Mouse (Mus musculus): Measurements from ENCODE around the gene Gm3336.

The Gm3336 gene

GRCm38 (mm10) chr8:70747211-70747890, 29.0 kb downstream of the Gm3336 start:
- DNase-seq (ENCODE audit: low spot score), result no peak

GRCm38 (mm10) chr8:70748246-70749096, 30.1 kb downstream of the Gm3336 start:
- DNase-seq (ENCODE audit: low spot score), result no peak

GRCm38 (mm10) chr8:70749097-70749674, 30.8 kb downstream of the Gm3336 start:
- DNase-seq (ENCODE audit: low spot score), result no peak

- DNase-seq (ENCODE audit: low spot score), result no peak
These were observed 31.9 kb downstream of the Gm3336 start for GRCm38 (mm10) chr8:70750128-70750680.

- DNase-seq (ENCODE audit: low spot score), result peak; percentile 83
These were observed 33.8 kb downstream of the Gm3336 start for GRCm38 (mm10) chr8:70752000-70752764.

GRCm38 (mm10) chr8:70753151-70753550, 34.8 kb downstream of the Gm3336 start:
- peak; percentile 85 for DNase-seq (ENCODE audit: low spot score)

- DNase-seq (ENCODE audit: low spot score), result peak; percentile 98
These were observed 35.9 kb downstream of the Gm3336 start, which contains the start of gene Rab3a for GRCm38 (mm10) chr8:70754043-70754870. Gene Rab3a (plus strand): TSS chr8:70754679.

- DNase-seq (ENCODE audit: low spot score), result peak; percentile 86
These were observed 36.7 kb downstream of the Gm3336 start for GRCm38 (mm10) chr8:70754871-70755660.

GRCm38 (mm10) chr8:70755661-70756475, 37.5 kb downstream of the Gm3336 start:
- DNase-seq (ENCODE audit: low spot score), result peak; percentile 22

GRCm38 (mm10) chr8:70756476-70757040, 38.2 kb downstream of the Gm3336 start:
- peak; percentile 11 for DNase-seq (ENCODE audit: low spot score)

GRCm38 (mm10) chr8:70757523-70758307, 39.4 kb downstream of the Gm3336 start:
- DNase-seq (ENCODE audit: low spot score), result no peak

GRCm38 (mm10) chr8:70758308-70758615, 39.9 kb downstream of the Gm3336 start:
- no peak for DNase-seq (ENCODE audit: low spot score)

- DNase-seq (ENCODE audit: low spot score), result no peak
These were observed 40.5 kb downstream of the Gm3336 start for GRCm38 (mm10) chr8:70758616-70759561.

GRCm38 (mm10) chr8:70760350-70760749, 42.0 kb downstream of the Gm3336 start:
- DNase-seq (ENCODE audit: low spot score), result peak; percentile 56

- peak; percentile 97 for DNase-seq (ENCODE audit: low spot score)
These were observed 42.5 kb downstream of the Gm3336 start, which contains the start of gene Mpv17l2 for GRCm38 (mm10) chr8:70760775-70761406. Gene Mpv17l2 (minus strand): TSS chr8:70760946.

- no peak for DNase-seq (ENCODE audit: low spot score)
These were observed 43.8 kb downstream of the Gm3336 start for GRCm38 (mm10) chr8:70762118-70762517.
